Mouse (Mus musculus): ENCODE measurements at regions not wholly inside any gene's neighbourhood (a gene's known extent, or its start where the extent isn't known, plus 50 kb on each side); places are given as distances from the start of the nearest gene placed in this dataset.

DNA sequence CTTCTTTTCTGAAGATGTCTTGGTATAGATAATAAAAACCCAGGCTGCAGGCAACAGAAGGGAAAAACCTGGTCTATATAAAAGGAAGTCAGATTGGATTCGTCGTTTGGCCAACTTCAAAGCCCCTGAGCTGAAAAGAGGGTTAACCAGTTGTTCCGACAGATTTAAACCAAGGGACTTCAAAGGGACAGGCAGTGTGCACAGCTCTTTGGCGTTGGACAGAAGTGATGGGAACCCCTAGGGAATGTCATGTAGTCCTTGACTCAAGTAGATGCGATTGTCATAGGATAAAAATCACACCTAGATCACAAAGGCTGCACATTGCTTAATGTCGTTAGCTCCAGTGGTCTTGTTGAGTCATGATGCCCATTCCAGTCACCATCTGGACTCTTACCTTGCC is 865.8 kb upstream of the Car8 start:
- TF ChIP-seq CTCF (IDR thresholded peaks at IDR 0.05; ENCODE audit: low read depth, low read length) (no peak), GATA2 (IDR thresholded peaks at IDR 0.05; ENCODE audit: borderline replicate concordance, low read depth, low read length) (no peak), GATA1 (IDR thresholded peaks at IDR 0.05; ENCODE audit: borderline replicate concordance, low read length) (no peak), TAL1 (conservative IDR thresholded peaks at IDR 0.05; ENCODE audit: low read depth, low read length) (no peak)
